Mouse (Mus musculus) liver, embryonic 16.5 days (tissue): Measurements from ENCODE around the gene Kdm2a. TPM values are rescaled to one million over a fixed set of nuclear protein-coding genes. Genes with fewer than 3 reads are reported as not detected.

Source experiments
- ATAC-seq: fragments of 200-750 bp; cut with Nextera tagmentation; 2 replicates; pipeline ENCODE4 v1.8.0; 2017; ENCODE audit warnings: low read depth, mild to moderate bottlenecking, moderate number of reproducible peaks, moderate library complexity
- H3K27ac ChIP-seq: fragments of 300-500 bp; sonication (generic); 2 replicates; pipeline ENCODE4 v1.5.1; 2014; ENCODE audit warnings: mild to moderate bottlenecking, low read length
- H3K27me3 ChIP-seq: fragments of 300-500 bp; sonication (generic); 2 replicates; pipeline ENCODE4 v1.6.1; 2014; ENCODE audit warnings: low read depth, low read length, mixed read lengths; ENCODE audit not compliant: control insufficient read depth, insufficient read depth
- H3K36me3 ChIP-seq: fragments of 300-500 bp; sonication (generic); 2 replicates; pipeline ENCODE4 v1.6.1; 2014; ENCODE audit warnings: mild to moderate bottlenecking; ENCODE audit not compliant: control insufficient read depth, insufficient read depth
- H3K4me1 ChIP-seq: fragments of 300-500 bp; sonication (generic); 2 replicates; pipeline ENCODE4 v1.6.1; 2014; ENCODE audit warnings: low read depth, low read length, mixed read lengths; ENCODE audit not compliant: control insufficient read depth
- H3K4me2 ChIP-seq: fragments of 300-500 bp; sonication (generic); 2 replicates; pipeline ENCODE4 v1.6.1; 2014; ENCODE audit warnings: low read depth, low read length, mixed read lengths
- H3K4me3 ChIP-seq: fragments of 300-500 bp; sonication (generic); 2 replicates; pipeline ENCODE4 v1.5.1; 2014; ENCODE audit warnings: low read depth, mild to moderate bottlenecking, low read length
- H3K9ac ChIP-seq: fragments of 300-500 bp; sonication (generic); 2 replicates; pipeline ENCODE4 v1.6.1; 2014; ENCODE audit warnings: low read depth, low read length
- H3K9me3 ChIP-seq: fragments of 300-500 bp; sonication (generic); replicated peaks from 2 replicates; pipeline ENCODE4 v1.6.1; 2016; ENCODE audit warnings: low read length; ENCODE audit not compliant: control insufficient read depth
- WGBS: fragments of 180-500 bp; shearing (Covaris S2); extraction: QIAGEN DNeasy Blood & Tissue Kit; methylation state at CpG from one replicate; pipeline ENCODE4 v1.1.7; 2014; ENCODE audit not compliant: insufficient replicate concordance; 5-methylcytosine and 5-hydroxymethylcytosine counted together
- polyA plus RNA-seq: library from polyadenylated mRNA; unstranded; fragments of >200 nt; fragmentation: Nextera tagmentation; extraction: Ambion mirVana; gene quantifications from 2 replicates; pipeline ENCODE4 v1.2.1, GENCODE M21; 2015

The Kdm2a gene
- polyA plus RNA-seq, 1 experiment from 2014 or later, result 13.7 TPM

DNA sequence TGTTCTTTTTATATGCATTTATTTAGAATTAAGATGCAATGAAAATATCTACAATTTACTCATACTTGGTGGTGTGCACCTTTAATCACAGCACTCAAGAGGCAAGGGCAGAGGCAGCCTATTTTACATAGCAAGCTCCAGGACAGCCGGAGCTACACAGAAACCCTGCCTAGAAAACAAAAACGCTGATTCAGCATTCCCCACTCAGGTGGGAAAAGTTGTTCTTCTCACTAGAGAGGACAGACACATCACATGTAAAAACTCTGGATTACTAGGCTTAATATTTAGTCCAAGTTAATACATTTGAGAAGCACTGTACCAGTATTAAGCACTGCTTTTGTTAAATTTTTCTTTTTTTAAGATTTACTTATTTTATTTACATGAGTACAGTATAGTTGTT is 48.6 kb downstream of the Kdm2a start:
- no peaks in the 10 kb centered on the region for H3K9me3 ChIP-seq
- WGBS, result 81% methylated on average over 2 of the region's 2 CpGs
- H3K9ac ChIP-seq, result no peak overlapping the region
- no peak overlapping the region for H3K27ac ChIP-seq
- H3K4me2 ChIP-seq, result no peak overlapping the region
- no peak for ATAC-seq
- no peaks in the 10 kb centered on the region for H3K27me3 ChIP-seq
- H3K36me3 ChIP-seq, result peaks cover 32% of the 10 kb centered on the region
- no peaks in the 10 kb centered on the region for H3K4me1 ChIP-seq
- H3K4me3 ChIP-seq, result no peak overlapping the region

DNA sequence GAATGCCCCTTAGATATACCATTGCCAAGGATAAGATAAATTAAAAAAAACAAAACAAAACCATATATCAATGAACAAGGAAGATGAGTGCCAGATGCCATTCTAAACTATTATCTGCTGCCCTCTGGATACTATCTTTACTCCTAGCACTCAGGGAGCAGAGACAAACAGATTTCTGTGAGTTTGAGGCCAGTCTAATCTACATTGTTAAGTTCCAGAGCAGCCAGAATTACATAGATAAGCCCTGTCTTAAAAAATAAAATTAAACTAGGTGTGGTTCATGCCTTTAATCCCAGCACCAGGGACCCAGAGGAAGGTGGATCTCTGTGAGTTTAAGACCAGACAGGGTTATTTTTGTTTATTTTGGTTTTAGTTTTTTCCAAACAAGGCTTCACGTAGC is 51.6 kb downstream of the Kdm2a start:
- Histone ChIP-seq H3K27me3 (no peaks in the 10 kb centered on the region), H3K4me1 (no peaks in the 10 kb centered on the region), H3K36me3 (peaks cover 44% of the 10 kb centered on the region), H3K4me3 (no peak overlapping the region), H3K9ac (no peak overlapping the region), H3K27ac (no peak overlapping the region), H3K4me2 (no peak overlapping the region), H3K9me3 (no peaks in the 10 kb centered on the region)
- no peak for ATAC-seq
- 79% methylated on average over 1 of the region's 1 CpGs for WGBS

DNA sequence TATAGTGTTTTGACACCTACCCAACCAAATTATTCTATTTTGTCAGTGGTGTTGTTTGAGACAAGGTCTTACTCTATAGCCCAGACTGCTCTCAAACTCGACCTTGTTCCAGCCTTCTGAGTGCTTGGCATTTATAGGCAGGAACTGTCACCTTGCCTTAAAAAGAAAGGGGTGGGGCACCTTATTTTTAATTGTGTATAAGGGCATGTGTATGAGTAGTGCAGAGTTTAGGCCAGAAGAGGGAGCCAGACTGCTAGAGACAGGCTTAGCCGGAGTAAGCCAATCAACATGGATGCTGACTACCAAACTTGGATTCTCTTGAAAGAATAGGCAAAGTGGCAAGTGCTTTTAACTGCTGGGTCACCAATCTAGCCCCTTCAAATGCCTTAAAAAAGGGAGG is 59.9 kb downstream of the Kdm2a start:
- no peak for ATAC-seq
- Histone ChIP-seq H3K27ac (no peak overlapping the region), H3K4me2 (no peak overlapping the region), H3K27me3 (no peaks in the 10 kb centered on the region), H3K9ac (no peak overlapping the region), H3K4me3 (no peak overlapping the region), H3K9me3 (no peaks in the 10 kb centered on the region), H3K36me3 (peaks cover 20% of the 10 kb centered on the region), H3K4me1 (peaks cover 14% of the 10 kb centered on the region)
- 14% methylated on average over 2 of the region's 2 CpGs for WGBS

GRCm38 (mm10) chr19:4333791-4334190 is 64.3 kb downstream of the Kdm2a start:
- Histone ChIP-seq H3K4me3 (peak overlapping the region; percentile 68), H3K9me3 (no peaks in the 10 kb centered on the region), H3K4me2 (peak overlapping the region; percentile 88), H3K4me1 (peaks cover 27% of the 10 kb centered on the region), H3K27me3 (no peaks in the 10 kb centered on the region), H3K9ac (peak overlapping the region; percentile 72), H3K27ac (peak overlapping the region; percentile 84), H3K36me3 (peaks cover 11% of the 10 kb centered on the region)
- under 1% methylated on average over 16 of the region's 16 CpGs for WGBS
- ATAC-seq, result peak; percentile 98

DNA sequence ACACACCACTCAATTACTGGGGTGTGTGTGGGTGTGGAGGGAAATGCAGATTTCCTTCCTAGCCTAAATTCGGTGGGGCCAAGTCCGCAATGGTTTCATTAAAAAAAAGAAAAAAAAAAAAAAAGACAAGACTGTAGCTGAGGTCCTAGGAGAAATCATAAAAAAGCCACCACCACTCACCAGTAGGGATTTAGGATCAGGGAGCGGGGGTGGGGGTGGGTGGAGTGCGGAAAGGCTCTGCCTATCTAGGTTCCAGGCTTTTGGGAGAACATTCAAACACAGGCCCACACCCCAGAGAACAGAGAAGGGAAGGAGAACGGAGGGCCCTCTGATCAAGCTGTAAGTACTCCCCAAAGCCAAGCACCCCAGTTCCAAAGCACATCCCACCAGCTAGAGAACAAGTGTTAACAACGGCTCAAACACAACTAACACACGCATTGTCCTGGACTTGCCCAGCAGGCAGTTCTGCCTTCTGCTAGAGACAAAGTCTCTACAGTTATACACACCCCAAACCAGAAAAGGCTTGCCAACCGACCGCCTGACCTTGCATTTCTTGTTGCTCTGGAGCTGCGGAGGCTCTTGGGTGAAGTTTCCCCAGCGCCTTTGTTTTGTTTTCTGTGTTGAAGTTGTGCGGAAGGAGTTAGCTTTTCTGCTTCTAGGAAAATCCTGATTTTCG is 64.8 kb downstream of the Kdm2a start:
- Histone ChIP-seq H3K9me3 (no peaks in the 10 kb centered on the region), H3K9ac (peak overlapping the region; percentile 72), H3K27ac (peak overlapping the region; percentile 84), H3K27me3 (no peaks in the 10 kb centered on the region), H3K36me3 (peaks cover 14% of the 10 kb centered on the region), H3K4me2 (peak overlapping the region; percentile 88), H3K4me3 (peak overlapping the region; percentile 68), H3K4me1 (peaks cover 27% of the 10 kb centered on the region)
- WGBS, result 0% methylated on average over 13 of the region's 13 CpGs
- peak; percentile 28; the same call in 1 of the 2 replicates for ATAC-seq

GRCm38 (mm10) chr19:4332653-4333052 is 65.4 kb downstream of the Kdm2a start:
- H3K4me1 ChIP-seq, result peaks cover 27% of the 10 kb centered on the region
- peak overlapping the region; percentile 88 for H3K4me2 ChIP-seq
- ATAC-seq, result peak; percentile 24; the same call in 1 of the 2 replicates
- peak overlapping the region; percentile 72 for H3K9ac ChIP-seq
- 0% methylated on average over 4 of the region's 4 CpGs for WGBS
- H3K27me3 ChIP-seq, result no peaks in the 10 kb centered on the region
- H3K9me3 ChIP-seq, result no peaks in the 10 kb centered on the region
- peak overlapping the region; percentile 68 for H3K4me3 ChIP-seq
- peaks cover 20% of the 10 kb centered on the region for H3K36me3 ChIP-seq
- H3K27ac ChIP-seq, result peak overlapping the region; percentile 84

GRCm38 (mm10) chr19:4331273-4331672 is 66.8 kb downstream of the Kdm2a start:
- no peak overlapping the region for H3K27ac ChIP-seq
- no peak for ATAC-seq
- H3K4me1 ChIP-seq, result peaks cover 27% of the 10 kb centered on the region
- no peaks in the 10 kb centered on the region for H3K27me3 ChIP-seq
- H3K4me2 ChIP-seq, result no peak overlapping the region
- no peaks in the 10 kb centered on the region for H3K9me3 ChIP-seq
- H3K4me3 ChIP-seq, result no peak overlapping the region
- H3K9ac ChIP-seq, result no peak overlapping the region
- WGBS, result 54% methylated on average over 3 of the region's 3 CpGs
- H3K36me3 ChIP-seq, result peaks cover 30% of the 10 kb centered on the region

DNA sequence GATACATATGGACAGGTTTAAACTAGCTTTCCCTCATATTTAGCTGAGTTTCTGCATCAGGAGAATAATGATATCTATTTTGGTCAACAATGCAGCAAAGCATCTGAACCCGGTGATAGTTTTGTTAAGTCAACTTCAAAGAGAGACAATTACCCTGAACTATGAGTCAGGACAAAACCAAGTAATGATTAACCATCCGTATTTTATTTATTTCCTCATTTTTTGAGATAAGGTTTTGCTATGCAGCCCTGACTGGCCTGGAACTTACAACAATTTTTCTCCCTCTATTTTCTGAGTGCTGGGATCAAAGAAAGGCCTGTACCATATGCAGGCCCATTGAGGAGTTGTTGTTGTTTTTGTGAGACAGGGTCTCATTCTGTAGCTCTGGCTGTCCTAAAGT is 67.5 kb downstream of the Kdm2a start:
- no peak overlapping the region for H3K4me3 ChIP-seq
- no peak overlapping the region for H3K4me2 ChIP-seq
- no peak for ATAC-seq
- peaks cover 27% of the 10 kb centered on the region for H3K4me1 ChIP-seq
- 57% methylated on average over 2 of the region's 2 CpGs for WGBS
- H3K9ac ChIP-seq, result no peak overlapping the region
- H3K27ac ChIP-seq, result no peak overlapping the region
- H3K27me3 ChIP-seq, result no peaks in the 10 kb centered on the region
- no peaks in the 10 kb centered on the region for H3K9me3 ChIP-seq
- peaks cover 36% of the 10 kb centered on the region for H3K36me3 ChIP-seq

DNA sequence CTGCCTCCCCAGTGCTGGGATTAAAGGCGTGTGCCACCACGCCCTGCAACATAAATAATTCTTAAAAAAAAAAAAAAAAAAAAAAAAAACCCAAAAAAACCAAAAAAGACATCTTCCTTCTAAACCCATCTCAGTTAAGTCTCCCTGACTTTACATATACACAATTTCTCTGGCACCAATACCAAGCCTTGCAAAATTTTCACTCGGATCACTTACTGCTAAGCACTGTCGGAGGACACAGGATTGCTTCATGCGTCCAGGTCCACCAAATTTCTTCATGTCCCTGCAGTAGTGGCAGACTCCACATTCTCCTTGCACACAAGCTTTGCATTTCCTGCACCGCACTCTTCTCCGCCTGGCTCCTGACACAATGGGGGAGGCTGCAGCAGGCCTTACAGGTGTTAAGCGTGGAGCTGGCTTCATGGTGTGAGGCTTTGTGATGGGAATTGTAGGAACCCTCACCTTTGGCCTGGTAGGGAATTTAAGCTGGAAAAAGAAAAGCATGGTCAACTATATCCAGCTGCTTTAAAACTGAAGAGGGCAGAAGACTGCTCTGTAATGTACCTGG is 69.3 kb downstream of the Kdm2a start:
- H3K4me1 ChIP-seq, result peaks cover 20% of the 10 kb centered on the region
- H3K9ac ChIP-seq, result no peak overlapping the region
- H3K9me3 ChIP-seq, result no peaks in the 10 kb centered on the region
- H3K4me2 ChIP-seq, result no peak overlapping the region
- no peak overlapping the region for H3K27ac ChIP-seq
- H3K27me3 ChIP-seq, result no peaks in the 10 kb centered on the region
- no peak overlapping the region for H3K4me3 ChIP-seq
- ATAC-seq, result no peak
- peaks cover 52% of the 10 kb centered on the region for H3K36me3 ChIP-seq
- 90% methylated on average over 8 of the region's 8 CpGs for WGBS
